Mouse (Mus musculus) brain, embryonic 14.5 days (tissue): ENCODE measurements around the gene 1700029H14Rik.

Source experiments
- CTCF ChIP-seq: fragments of 200-500 bp; IDR thresholded peaks from 2 replicates; pipeline ENCODE4 v1.5.1; 2012; ENCODE audit warnings: inconsistent platforms, mild to moderate bottlenecking, moderate library complexity, borderline replicate concordance; ENCODE audit not compliant: insufficient read depth, insufficient read length; ENCODE audit errors: extremely low read depth
- POLR2A ChIP-seq: fragments of 200-500 bp; IDR thresholded peaks from 2 replicates; pipeline ENCODE4 v1.6.1; 2012; ENCODE audit warnings: mild to moderate bottlenecking, inconsistent platforms, borderline replicate concordance; ENCODE audit not compliant: poor library complexity, insufficient read depth, insufficient read length, severe bottlenecking; ENCODE audit errors: extremely low read depth

DNA sequence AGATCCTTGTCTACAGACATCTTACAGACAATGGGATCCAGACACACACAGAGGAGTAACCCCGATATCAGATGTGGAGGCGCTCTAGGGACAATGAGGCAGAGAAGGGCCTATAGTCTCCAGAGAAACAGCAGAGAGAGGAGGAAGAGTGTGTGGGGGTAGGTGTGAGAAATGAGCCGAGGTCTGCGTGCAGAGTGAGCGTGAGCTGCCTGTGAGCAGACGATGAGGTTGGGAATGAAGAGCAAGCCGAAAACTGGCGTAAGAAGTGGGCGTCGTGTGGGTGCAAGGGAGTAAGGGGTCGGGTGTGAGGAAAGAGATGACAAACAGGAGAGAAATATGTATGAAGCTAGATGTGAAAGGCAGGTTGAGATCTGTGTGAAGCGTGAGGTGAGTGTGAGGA, 49.4 kb upstream of the 1700029H14Rik start:
- TF ChIP-seq CTCF: no peak
- no peak for TF ChIP-seq POLR2A
